Mouse (Mus musculus): Measurements from ENCODE around the gene Dock4. TPM values are rescaled to one million over a fixed set of nuclear protein-coding genes. Genes with fewer than 3 reads are reported as not detected.

Gene Dock4
- polyA plus RNA-seq, 1 experiment from 2014 or later: 31.9 TPM

- no peaks in the 10 kb centered on the region for H3K36me3 ChIP-seq
- H3K4me2 ChIP-seq (replicated peaks): no peak overlapping the region
- no peak overlapping the region for H3K9ac ChIP-seq (replicated peaks)
- no peak overlapping the region for H3K4me3 ChIP-seq
- H3K27ac ChIP-seq (replicated peaks): no peak overlapping the region
- 13% methylated on average over 2 of the region's 2 CpGs for WGBS
- peaks cover 3% of the 10 kb centered on the region; the same call in 1 of the 2 replicates for H3K4me1 ChIP-seq
- H3K9me3 ChIP-seq: no peaks in the 10 kb centered on the region
- H3K27me3 ChIP-seq: no peaks in the 10 kb centered on the region
- ATAC-seq (replicated peaks): no peak
Measured at GRCm38 (mm10) chr12:40438049-40438448, 7.7 kb upstream of the Dock4 start.

- H3K4me1 ChIP-seq: peaks cover 22% of the 10 kb centered on the region
- peak overlapping the region; percentile 65 for H3K9ac ChIP-seq (replicated peaks)
- peak overlapping the region; percentile 73 for H3K4me2 ChIP-seq (replicated peaks)
- H3K36me3 ChIP-seq: no peaks in the 10 kb centered on the region
- H3K4me3 ChIP-seq: peak overlapping the region; percentile 85
- peak; percentile 9; the same call in 1 of the 2 replicates for ATAC-seq (replicated peaks)
- H3K27ac ChIP-seq (replicated peaks): no peak overlapping the region; the same call in 1 of the 2 replicates
- no peaks in the 10 kb centered on the region for H3K27me3 ChIP-seq
- WGBS: 1% methylated on average over 16 of the region's 16 CpGs
- no peaks in the 10 kb centered on the region for H3K9me3 ChIP-seq
Measured at GRCm38 (mm10) chr12:40445206-40445605, 546 bp upstream of the Dock4 start.

- Histone ChIP-seq H3K36me3 (no peaks in the 10 kb centered on the region), H3K4me1 (peaks cover 22% of the 10 kb centered on the region), H3K27ac (replicated peaks) (peak overlapping the region; percentile 95), H3K27me3 (no peaks in the 10 kb centered on the region), H3K4me2 (replicated peaks) (peak overlapping the region; percentile 91), H3K4me3 (peak overlapping the region; percentile 85), H3K9me3 (no peaks in the 10 kb centered on the region), H3K9ac (replicated peaks) (peak overlapping the region; percentile 86)
- ATAC-seq (replicated peaks): peak; percentile 11
- under 1% methylated on average over 44 of the region's 44 CpGs for WGBS
Measured at GRCm38 (mm10) chr12:40446450-40447381, 964 bp downstream of the Dock4 start.

GRCm38 (mm10) chr12:40447561-40448355 is 2.0 kb downstream of the Dock4 start:
- peak overlapping the region; percentile 85 for H3K4me3 ChIP-seq
- H3K9me3 ChIP-seq: no peaks in the 10 kb centered on the region
- peak overlapping the region; percentile 91 for H3K4me2 ChIP-seq (replicated peaks)
- peak overlapping the region; percentile 86 for H3K9ac ChIP-seq (replicated peaks)
- no peaks in the 10 kb centered on the region for H3K27me3 ChIP-seq
- H3K4me1 ChIP-seq: peaks cover 22% of the 10 kb centered on the region
- WGBS: 18% methylated on average over 10 of the region's 10 CpGs
- no peak for ATAC-seq (replicated peaks)
- H3K36me3 ChIP-seq: no peaks in the 10 kb centered on the region
- peak overlapping the region; percentile 95 for H3K27ac ChIP-seq (replicated peaks)

- WGBS: 83% methylated on average over 9 of the region's 9 CpGs
- no peak overlapping the region for H3K4me2 ChIP-seq (replicated peaks)
- H3K36me3 ChIP-seq: no peaks in the 10 kb centered on the region
- no peak overlapping the region for H3K4me3 ChIP-seq
- no peak overlapping the region for H3K9ac ChIP-seq (replicated peaks)
- no peaks in the 10 kb centered on the region for H3K27me3 ChIP-seq
- no peak overlapping the region for H3K27ac ChIP-seq (replicated peaks)
- peaks cover 22% of the 10 kb centered on the region for H3K4me1 ChIP-seq
- no peak for ATAC-seq (replicated peaks)
- no peaks in the 10 kb centered on the region for H3K9me3 ChIP-seq
Measured at GRCm38 (mm10) chr12:40449119-40449795, 3.5 kb downstream of the Dock4 start.

GRCm38 (mm10) chr12:40456517-40456916 is 10.8 kb downstream of the Dock4 start:
- Histone ChIP-seq H3K4me1 (no peaks in the 10 kb centered on the region), H3K9me3 (no peaks in the 10 kb centered on the region), H3K27ac (replicated peaks) (no peak overlapping the region), H3K9ac (replicated peaks) (no peak overlapping the region), H3K4me3 (no peak overlapping the region), H3K36me3 (no peaks in the 10 kb centered on the region), H3K4me2 (replicated peaks) (no peak overlapping the region), H3K27me3 (no peaks in the 10 kb centered on the region)
- no peak for ATAC-seq (replicated peaks)
- 93% methylated on average over 2 of the region's 2 CpGs for WGBS

GRCm38 (mm10) chr12:40458977-40459376 is 13.2 kb downstream of the Dock4 start:
- no peaks in the 10 kb centered on the region for H3K36me3 ChIP-seq
- H3K9me3 ChIP-seq: no peaks in the 10 kb centered on the region
- no peaks in the 10 kb centered on the region for H3K27me3 ChIP-seq
- no peak overlapping the region for H3K4me2 ChIP-seq (replicated peaks)
- H3K4me3 ChIP-seq: no peak overlapping the region
- 71% methylated on average over 3 of the region's 3 CpGs for WGBS
- no peak overlapping the region for H3K27ac ChIP-seq (replicated peaks)
- ATAC-seq (replicated peaks): no peak
- no peak overlapping the region for H3K9ac ChIP-seq (replicated peaks)
- H3K4me1 ChIP-seq: peaks cover 8% of the 10 kb centered on the region

GRCm38 (mm10) chr12:40459673-40460265 is 14.0 kb downstream of the Dock4 start:
- H3K36me3 ChIP-seq: no peaks in the 10 kb centered on the region
- H3K4me3 ChIP-seq: no peak overlapping the region
- no peak for ATAC-seq (replicated peaks)
- no peak overlapping the region for H3K9ac ChIP-seq (replicated peaks)
- WGBS: 80% methylated on average over 6 of the region's 6 CpGs
- H3K9me3 ChIP-seq: no peaks in the 10 kb centered on the region
- H3K27me3 ChIP-seq: no peaks in the 10 kb centered on the region
- no peak overlapping the region for H3K4me2 ChIP-seq (replicated peaks)
- H3K4me1 ChIP-seq: peaks cover 16% of the 10 kb centered on the region
- H3K27ac ChIP-seq (replicated peaks): no peak overlapping the region

GRCm38 (mm10) chr12:40462693-40463235 is 17.0 kb downstream of the Dock4 start:
- H3K27me3 ChIP-seq: no peaks in the 10 kb centered on the region

GRCm38 (mm10) chr12:40463828-40464227 is 18.1 kb downstream of the Dock4 start:
- no peak overlapping the region for H3K27ac ChIP-seq (replicated peaks)
- no peaks in the 10 kb centered on the region for H3K9me3 ChIP-seq
- H3K4me1 ChIP-seq: peaks cover 18% of the 10 kb centered on the region
- no peaks in the 10 kb centered on the region for H3K27me3 ChIP-seq
- ATAC-seq (replicated peaks): peak; percentile 20; the same call in 1 of the 2 replicates
- no peak overlapping the region for H3K4me2 ChIP-seq (replicated peaks)
- no peaks in the 10 kb centered on the region for H3K36me3 ChIP-seq
- 59% methylated on average over 2 of the region's 2 CpGs for WGBS
- no peak overlapping the region for H3K9ac ChIP-seq (replicated peaks)
- no peak overlapping the region for H3K4me3 ChIP-seq

More at GRCm38 (mm10) chr12:40462693-40463235, 17.0 kb downstream of the Dock4 start:
- H3K27ac ChIP-seq (replicated peaks): peak overlapping the region; percentile 12
- no peak overlapping the region for H3K4me3 ChIP-seq
- no peaks in the 10 kb centered on the region for H3K9me3 ChIP-seq
- no peak overlapping the region for H3K4me2 ChIP-seq (replicated peaks)
- peaks cover 18% of the 10 kb centered on the region for H3K4me1 ChIP-seq
- 40% methylated on average over 7 of the region's 7 CpGs for WGBS
- H3K36me3 ChIP-seq: no peaks in the 10 kb centered on the region
- no peak overlapping the region for H3K9ac ChIP-seq (replicated peaks)
- no peak for ATAC-seq (replicated peaks)

- WGBS: 37% methylated on average over 6 of the region's 6 CpGs
- ATAC-seq (replicated peaks): peak; percentile 51; the same call in 1 of the 2 replicates
- H3K36me3 ChIP-seq: no peaks in the 10 kb centered on the region
- no peaks in the 10 kb centered on the region for H3K27me3 ChIP-seq
- no peaks in the 10 kb centered on the region for H3K9me3 ChIP-seq
- H3K4me2 ChIP-seq (replicated peaks): no peak overlapping the region
- H3K4me3 ChIP-seq: no peak overlapping the region
- no peak overlapping the region for H3K27ac ChIP-seq (replicated peaks)
- H3K9ac ChIP-seq (replicated peaks): no peak overlapping the region
- peaks cover 18% of the 10 kb centered on the region for H3K4me1 ChIP-seq
Measured at GRCm38 (mm10) chr12:40464282-40464681, 18.5 kb downstream of the Dock4 start.
